Mouse (Mus musculus) embryonic facial prominence, embryonic 14.5 days (tissue): ENCODE measurements at regions not wholly inside any gene's neighbourhood (a gene's known extent, or its start where the extent isn't known, plus 50 kb on each side); places are given as distances from the start of the nearest gene placed in this dataset.
A peak's percentile ranks its signal among the peaks of the same experiment; 100 is the strongest.
"Not testable (repeated sequence)": the region's sequence is repeated elsewhere in the genome, so short reads cannot be mapped to it uniquely, and the experiment has no call there.

ENCODE experiments used
- ATAC-seq: fragments of 200-750 bp; cut with Nextera tagmentation; 2 replicates; pipeline ENCODE4 v1.8.0; 2017; ENCODE audit warnings: low read depth, moderate number of reproducible peaks, moderate TSS enrichment
- DNase-seq: peaks from one replicate; pipeline ENCODE4 v3.0.0-alpha.2; 2015; ENCODE audit warnings: low spot score
- H3K27ac ChIP-seq: fragments of 300-500 bp; sonication (generic); replicated peaks from 2 replicates; pipeline ENCODE4 v1.5.1; 2014; ENCODE audit warnings: low read depth, mild to moderate bottlenecking, low read length, moderate library complexity
- H3K27me3 ChIP-seq: fragments of 300-500 bp; sonication (generic); replicated peaks from 2 replicates; pipeline ENCODE4 v1.6.1; 2014; ENCODE audit warnings: low read length; ENCODE audit not compliant: control insufficient read depth, insufficient read depth
- H3K36me3 ChIP-seq: fragments of 300-500 bp; sonication (generic); 2 replicates; pipeline ENCODE4 v1.6.1; 2014; ENCODE audit warnings: low read length, mixed read lengths; ENCODE audit not compliant: control insufficient read depth, insufficient read depth
- H3K4me1 ChIP-seq: fragments of 300-500 bp; sonication (generic); 2 replicates; pipeline ENCODE4 v1.6.1; 2014; ENCODE audit warnings: antibody characterized with exemption, low read length; ENCODE audit not compliant: control insufficient read depth, insufficient read depth
- H3K4me2 ChIP-seq: fragments of 300-500 bp; sonication (generic); 2 replicates; pipeline ENCODE4 v1.6.1; 2014; ENCODE audit warnings: low read depth, mild to moderate bottlenecking, low read length, moderate library complexity, mixed read lengths
- H3K4me3 ChIP-seq: fragments of 300-500 bp; sonication (generic); 2 replicates; pipeline ENCODE4 v1.5.1; 2014; ENCODE audit warnings: low read depth, mild to moderate bottlenecking, low read length
- H3K9ac ChIP-seq: fragments of 300-500 bp; sonication (generic); 2 replicates; pipeline ENCODE4 v1.6.1; 2014; ENCODE audit warnings: low read depth, mild to moderate bottlenecking, low read length, moderate library complexity, mixed read lengths
- H3K9me3 ChIP-seq: fragments of 300-500 bp; sonication (generic); 2 replicates; pipeline ENCODE4 v1.6.1; 2016; ENCODE audit warnings: low read length; ENCODE audit not compliant: control insufficient read depth
- whole genome bisulfite sequencing: fragments of 180-500 bp; shearing (Covaris S2); extraction: QIAGEN DNeasy Blood & Tissue Kit; methylation state at CpG from one replicate; pipeline ENCODE4 v1.1.7; 2014; 5-methylcytosine and 5-hydroxymethylcytosine counted together

DNA sequence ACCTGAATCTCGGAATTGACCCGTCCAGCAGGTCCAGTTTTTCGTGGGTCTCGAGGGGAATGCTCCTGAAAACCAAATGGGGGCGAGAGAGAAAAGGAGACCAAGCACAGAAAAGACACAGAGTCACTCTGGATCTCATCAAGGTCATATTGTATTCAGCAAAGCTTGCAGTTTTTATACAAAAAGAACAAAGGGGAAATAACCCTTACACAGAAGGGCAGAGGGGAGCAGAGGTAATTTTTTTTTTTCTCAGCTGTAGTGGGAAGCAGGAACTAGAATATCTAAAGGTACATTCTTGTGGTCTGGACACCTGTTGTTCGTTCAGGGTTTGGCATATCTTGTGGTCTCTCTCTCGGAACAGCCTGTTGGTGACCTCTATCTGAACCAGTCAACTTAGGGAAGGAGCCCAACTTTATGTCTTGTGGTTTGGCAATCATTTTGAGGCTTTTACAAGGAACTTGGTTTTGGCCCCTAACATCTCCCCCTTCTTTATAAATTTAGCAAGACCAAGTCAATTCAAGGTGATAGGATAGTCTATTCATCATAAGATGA, 1645.9 kb upstream of the Cdh9 start:
- Histone ChIP-seq H3K4me3 (no peak overlapping the region), H3K36me3 (no peaks in the 10 kb centered on the region), H3K27ac (no peak overlapping the region), H3K4me2 (no peak overlapping the region), H3K4me1 (no peaks in the 10 kb centered on the region), H3K9ac (no peak overlapping the region), H3K9me3 (peaks cover 9% of the 10 kb centered on the region; the same call in 1 of the 2 replicates), H3K27me3 (no peaks in the 10 kb centered on the region)
- DNase-seq (no peak), ATAC-seq (no peak)
- 80% methylated on average over 7 of the region's 7 CpGs for WGBS

DNA sequence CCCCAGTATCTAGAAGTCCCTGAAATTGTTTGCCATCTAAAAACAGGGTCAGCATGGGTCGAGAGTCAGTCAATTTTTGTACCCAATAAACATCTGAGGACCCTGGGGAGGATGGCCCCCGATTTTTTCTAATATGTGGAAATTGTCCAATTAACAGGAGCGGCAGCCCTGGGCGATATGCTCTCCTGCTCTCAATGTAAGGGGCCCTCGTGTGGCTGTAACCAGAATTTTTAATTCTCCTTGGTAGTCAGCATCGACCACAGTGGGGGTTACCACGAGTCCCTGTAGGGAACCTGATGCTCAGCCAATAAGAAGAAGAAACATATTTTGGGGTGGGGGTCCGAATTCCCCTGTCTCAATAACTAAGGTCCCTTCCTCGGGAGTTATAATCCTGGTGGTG, 1639.9 kb upstream of the Cdh9 start:
- H3K9me3 ChIP-seq, DNase-seq, H3K4me1 ChIP-seq, H3K36me3 ChIP-seq, H3K27me3 ChIP-seq, H3K4me2 ChIP-seq, H3K27ac ChIP-seq, H3K4me3 ChIP-seq, ATAC-seq, H3K9ac ChIP-seq: not testable (repeated sequence)
- 83% methylated on average over 9 of the region's 9 CpGs for WGBS

DNA sequence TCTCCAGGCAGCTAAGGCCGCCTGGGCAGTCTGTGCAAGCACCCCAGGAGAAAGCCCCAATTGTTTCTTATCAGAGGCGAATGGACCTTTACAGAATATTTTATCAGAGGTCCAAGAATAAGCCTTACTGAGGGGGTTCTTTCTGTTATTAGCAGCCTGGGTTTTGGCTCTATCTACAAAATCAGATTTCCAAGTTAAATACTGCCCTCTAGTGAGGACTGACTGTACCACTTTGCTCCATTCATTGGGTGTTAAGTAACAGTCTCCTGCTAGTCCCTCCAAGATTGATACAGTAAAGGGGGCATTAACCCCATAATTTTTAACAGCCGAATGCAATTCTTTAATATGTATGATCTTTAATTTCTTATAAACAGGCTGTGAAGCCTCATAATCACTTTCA, 1638.8 kb upstream of the Cdh9 start:
- H3K27ac ChIP-seq, DNase-seq, H3K4me1 ChIP-seq, H3K4me3 ChIP-seq, H3K36me3 ChIP-seq, H3K27me3 ChIP-seq, H3K9me3 ChIP-seq, H3K9ac ChIP-seq, ATAC-seq, H3K4me2 ChIP-seq: not testable (repeated sequence)
- WGBS = 84% methylated on average over 3 of the region's 3 CpGs

DNA sequence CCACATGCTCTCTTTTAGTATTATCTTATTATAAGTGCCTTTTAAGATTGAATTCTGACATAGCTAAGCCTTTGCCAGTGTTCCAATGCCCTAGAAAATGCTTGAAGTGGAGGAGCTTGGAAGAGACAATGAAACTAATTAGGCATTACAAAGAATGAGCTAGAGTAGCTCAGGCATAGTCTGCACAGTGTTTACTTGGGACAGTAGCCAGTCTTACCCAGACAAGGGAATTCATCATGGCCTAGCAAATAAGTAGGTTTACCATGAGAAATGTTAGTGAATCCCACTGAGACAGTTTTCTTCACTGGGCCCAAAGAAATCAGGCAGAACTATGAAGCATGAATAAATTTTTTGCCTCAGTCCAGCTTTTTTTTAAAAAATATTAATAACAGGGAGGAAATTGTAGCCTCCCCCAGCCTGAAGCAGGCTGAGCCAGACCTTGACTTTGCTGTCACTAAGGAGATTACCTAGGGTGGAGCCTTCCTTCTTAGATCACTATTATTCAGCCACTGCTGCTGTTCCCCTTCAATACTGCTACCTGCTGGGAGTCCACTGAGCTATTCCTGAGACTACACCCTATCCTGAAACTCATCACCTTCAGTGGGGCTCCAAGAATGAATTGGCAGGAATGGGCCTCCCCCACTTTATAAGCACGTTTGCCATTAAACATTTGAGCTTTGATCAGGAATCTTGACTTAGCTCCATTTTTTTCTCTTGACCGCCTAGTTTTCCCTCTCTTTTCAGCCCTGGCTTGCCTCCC, 1636.8 kb upstream of the Cdh9 start:
- Histone ChIP-seq H3K4me3 (no peak overlapping the region), H3K4me2 (no peak overlapping the region), H3K27ac (no peak overlapping the region), H3K36me3 (no peaks in the 10 kb centered on the region), H3K9ac (no peak overlapping the region), H3K4me1 (no peaks in the 10 kb centered on the region), H3K27me3 (no peaks in the 10 kb centered on the region), H3K9me3 (no peaks in the 10 kb centered on the region)
- ATAC-seq (no peak), DNase-seq (no peak)
- 68% methylated on average over 2 of the region's 2 CpGs for WGBS

DNA sequence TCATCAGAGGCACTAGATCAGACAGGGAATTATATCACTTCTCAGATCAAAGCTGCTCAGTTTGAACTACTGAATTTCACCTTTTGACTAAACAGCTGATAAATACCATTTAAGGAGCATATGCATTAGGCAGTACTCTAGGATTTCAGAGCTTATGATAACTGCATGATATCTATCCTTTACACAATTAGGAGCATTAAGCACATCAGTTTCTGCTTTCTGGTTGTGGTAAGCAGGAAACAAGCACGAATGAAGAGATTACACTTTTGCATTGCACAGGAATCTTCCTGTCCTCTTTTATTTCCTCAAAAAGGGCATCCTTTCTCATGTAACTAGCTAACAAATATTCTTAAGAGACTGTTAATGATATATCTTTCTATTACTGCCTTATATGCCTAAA, 1631.2 kb upstream of the Cdh9 start:
- no peak overlapping the region for H3K27ac ChIP-seq
- 51% methylated on average over 1 of the region's 1 CpGs for WGBS
- DNase-seq (no peak), ATAC-seq (no peak)
- H3K9me3 ChIP-seq = no peaks in the 10 kb centered on the region
- no peaks in the 10 kb centered on the region for H3K27me3 ChIP-seq
- H3K9ac ChIP-seq = no peak overlapping the region
- H3K4me3 ChIP-seq = no peak overlapping the region
- H3K4me2 ChIP-seq = no peak overlapping the region
- H3K36me3 ChIP-seq = no peaks in the 10 kb centered on the region
- no peaks in the 10 kb centered on the region for H3K4me1 ChIP-seq

DNA sequence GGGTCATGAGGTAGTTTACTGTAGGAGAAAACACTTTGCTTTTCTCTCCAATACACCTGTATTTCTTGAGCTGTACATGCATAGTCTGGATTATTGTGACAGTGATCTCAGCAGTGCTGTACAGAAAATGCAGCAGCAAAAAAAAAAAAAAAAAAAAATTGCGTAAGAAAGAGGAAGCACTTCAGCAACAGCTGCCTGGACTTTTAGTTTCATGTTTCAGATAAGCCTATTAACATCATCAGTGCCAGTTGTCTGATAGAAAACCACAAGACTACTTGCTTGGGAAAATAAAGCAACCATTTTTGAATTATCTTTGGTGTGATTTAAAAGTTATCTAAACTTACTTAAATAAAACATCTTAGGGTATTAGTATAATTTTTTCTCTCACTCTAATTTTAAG, 1626.4 kb upstream of the Cdh9 start:
- Histone ChIP-seq H3K27ac (no peak overlapping the region), H3K9me3 (no peaks in the 10 kb centered on the region), H3K4me2 (no peak overlapping the region), H3K27me3 (no peaks in the 10 kb centered on the region), H3K4me3 (no peak overlapping the region), H3K36me3 (no peaks in the 10 kb centered on the region), H3K4me1 (no peaks in the 10 kb centered on the region), H3K9ac (no peak overlapping the region)
- WGBS = 45% methylated on average over 1 of the region's 1 CpGs
- DNase-seq = peak; percentile 22
- ATAC-seq = no peak

DNA sequence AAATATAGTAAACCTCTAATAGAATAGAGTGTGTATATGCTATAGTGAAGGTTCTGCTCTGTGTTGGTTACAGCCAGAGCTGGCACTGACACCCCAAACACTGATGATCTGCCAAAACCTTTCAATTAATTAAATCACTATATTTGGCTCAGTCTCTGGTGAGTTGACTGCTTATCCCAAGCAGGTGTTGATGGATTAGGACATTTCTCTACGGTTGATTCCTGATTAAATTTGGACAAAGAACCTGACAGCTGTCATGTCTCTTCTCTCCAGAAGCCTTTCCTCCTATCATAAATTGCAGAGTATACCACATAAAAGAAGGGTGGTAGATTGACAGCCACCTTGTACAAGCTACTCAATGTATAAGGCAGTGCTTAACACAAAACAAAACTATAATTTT, 1608.4 kb upstream of the Cdh9 start:
- DNase-seq = peak; percentile 3
- H3K9me3 ChIP-seq = no peaks in the 10 kb centered on the region
- H3K4me3 ChIP-seq = no peak overlapping the region
- no peaks in the 10 kb centered on the region for H3K36me3 ChIP-seq
- no peak overlapping the region for H3K4me2 ChIP-seq
- WGBS = 64% methylated on average over 1 of the region's 1 CpGs
- no peak overlapping the region for H3K27ac ChIP-seq
- ATAC-seq = no peak
- no peak overlapping the region for H3K9ac ChIP-seq
- no peaks in the 10 kb centered on the region for H3K27me3 ChIP-seq
- no peaks in the 10 kb centered on the region for H3K4me1 ChIP-seq

DNA sequence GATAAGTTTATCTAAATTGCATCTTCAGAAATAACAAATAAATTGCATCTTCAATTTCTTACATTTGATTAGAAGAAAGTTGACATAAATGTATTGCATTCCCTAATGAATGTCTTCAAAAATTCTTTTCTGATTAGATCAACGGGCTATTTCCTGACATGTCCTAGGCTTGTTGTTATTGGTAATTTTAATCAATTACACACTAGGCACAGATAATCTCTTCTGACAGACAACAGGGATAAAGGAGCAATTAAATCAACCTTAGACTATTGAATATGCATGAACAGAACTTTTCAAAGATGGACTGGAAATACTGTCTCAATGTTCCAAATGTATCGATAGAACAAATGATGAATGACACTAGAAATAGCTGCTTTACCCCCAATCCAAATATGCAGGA, 1579.8 kb upstream of the Cdh9 start:
- Histone ChIP-seq H3K4me3 (no peak overlapping the region), H3K27ac (no peak overlapping the region), H3K9ac (no peak overlapping the region), H3K9me3 (no peaks in the 10 kb centered on the region), H3K27me3 (no peaks in the 10 kb centered on the region), H3K4me2 (no peak overlapping the region), H3K36me3 (no peaks in the 10 kb centered on the region), H3K4me1 (no peaks in the 10 kb centered on the region)
- ATAC-seq = no peak
- no peak for DNase-seq
- WGBS = 65% methylated on average over 2 of the region's 2 CpGs

DNA sequence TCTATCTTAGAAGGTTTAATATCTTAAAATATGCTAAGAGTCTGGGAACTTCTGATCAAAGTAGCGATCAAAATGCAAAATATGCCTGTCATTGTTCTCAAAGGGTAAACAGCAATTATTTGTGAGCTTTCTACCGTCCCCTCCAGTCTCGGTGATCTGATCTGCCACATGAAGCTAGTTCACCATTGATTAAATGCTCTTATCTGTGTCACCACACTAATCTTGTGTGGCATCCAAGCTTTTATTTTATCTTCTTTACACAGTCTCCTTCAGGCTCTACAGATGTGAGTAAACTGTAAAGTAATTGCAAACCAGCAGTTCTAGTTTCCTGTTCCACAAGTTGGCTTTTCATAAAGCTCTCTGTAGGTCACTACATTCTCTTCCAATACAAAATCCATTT, 1573.1 kb upstream of the Cdh9 start:
- no peaks in the 10 kb centered on the region for H3K4me1 ChIP-seq
- no peaks in the 10 kb centered on the region for H3K9me3 ChIP-seq
- H3K27ac ChIP-seq = no peak overlapping the region
- WGBS = 67% methylated on average over 3 of the region's 3 CpGs
- ATAC-seq (no peak), DNase-seq (no peak)
- no peak overlapping the region for H3K9ac ChIP-seq
- H3K4me3 ChIP-seq = no peak overlapping the region
- H3K4me2 ChIP-seq = no peak overlapping the region
- H3K27me3 ChIP-seq = no peaks in the 10 kb centered on the region
- no peaks in the 10 kb centered on the region for H3K36me3 ChIP-seq
